Mouse (Mus musculus) cortical plate, adult 2 months (tissue): ENCODE measurements around the gene Cd82.

ENCODE experiments used
- CTCF ChIP-seq: fragments of 200-500 bp; IDR thresholded peaks from 2 replicates; pipeline ENCODE4 v1.5.1; 2011; ENCODE audit warnings: mild to moderate bottlenecking, control low read depth, low read length; ENCODE audit not compliant: insufficient read depth; ENCODE audit errors: extremely low read depth
- POLR2A ChIP-seq: fragments of 200-500 bp; IDR thresholded peaks from 2 replicates; pipeline ENCODE4 v1.6.1; 2011; ENCODE audit warnings: mild to moderate bottlenecking, low read length, control low read depth; ENCODE audit not compliant: insufficient read depth; ENCODE audit errors: extremely low read depth

GRCm38 (mm10) chr2:93476487-93476886 lies 13.5 kb upstream of the Cd82 start:
- no peak for TF ChIP-seq CTCF
- TF ChIP-seq POLR2A, result no peak
